Mouse (Mus musculus): ENCODE data around the gene Acvr1b. TPM values are rescaled to one million over a fixed set of nuclear protein-coding genes. Genes with fewer than 3 reads are reported as not detected.

Gene Acvr1b
- polyA plus RNA-seq, 1 experiment from 2014 or later = 17.4 TPM

DNA sequence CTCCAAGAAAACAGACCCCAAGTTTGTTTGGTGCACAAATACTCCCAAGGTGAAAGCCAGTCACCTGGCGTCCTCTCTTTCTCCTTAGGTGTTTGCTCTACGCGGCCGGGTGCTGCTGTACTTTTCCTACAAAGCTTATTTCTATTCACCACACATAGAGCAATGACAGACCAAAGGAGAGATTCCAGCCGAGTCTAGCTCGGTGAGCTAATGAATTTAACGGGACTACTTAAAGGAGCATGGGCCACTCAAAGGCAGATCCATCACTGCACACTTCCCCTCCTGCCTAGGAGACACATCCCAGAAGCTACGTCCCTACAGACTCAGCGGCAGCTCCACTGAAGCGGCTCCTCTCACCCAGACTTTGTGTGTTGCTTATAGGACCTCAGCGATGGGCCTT, 6.3 kb upstream of the Acvr1b start:
- H3K27me3 ChIP-seq (ENCODE audit: control insufficient read depth, insufficient read depth, low read length) = no peaks in the 10 kb centered on the region
- 0 out of 2 replicates have a peak, but pooled peaks cover 2% of the 10 kb centered on the region for H3K4me1 ChIP-seq (ENCODE audit: control insufficient read depth, insufficient read depth, low read length)
- H3K9me3 ChIP-seq (ENCODE audit: control insufficient read depth, low read length) = no peaks in the 10 kb centered on the region
- WGBS = 77% methylated on average over 11 of the region's 11 CpGs
- H3K4me3 ChIP-seq (ENCODE audit: low read depth, low read length) = no peak overlapping the region
- DNase-seq (ENCODE audit: low spot score) (no peak), ATAC-seq (ENCODE audit: insufficient read depth, low FRiP score, low TSS enrichment) (no peak)
- no peak overlapping the region for H3K27ac ChIP-seq (ENCODE audit: low read depth, low read length)
- H3K36me3 ChIP-seq (ENCODE audit: control insufficient read depth, insufficient read depth, low read length) = no peaks in the 10 kb centered on the region
- H3K9ac ChIP-seq (ENCODE audit: low read length) = no peak overlapping the region
- no peak overlapping the region for H3K4me2 ChIP-seq (ENCODE audit: low read depth)

DNA sequence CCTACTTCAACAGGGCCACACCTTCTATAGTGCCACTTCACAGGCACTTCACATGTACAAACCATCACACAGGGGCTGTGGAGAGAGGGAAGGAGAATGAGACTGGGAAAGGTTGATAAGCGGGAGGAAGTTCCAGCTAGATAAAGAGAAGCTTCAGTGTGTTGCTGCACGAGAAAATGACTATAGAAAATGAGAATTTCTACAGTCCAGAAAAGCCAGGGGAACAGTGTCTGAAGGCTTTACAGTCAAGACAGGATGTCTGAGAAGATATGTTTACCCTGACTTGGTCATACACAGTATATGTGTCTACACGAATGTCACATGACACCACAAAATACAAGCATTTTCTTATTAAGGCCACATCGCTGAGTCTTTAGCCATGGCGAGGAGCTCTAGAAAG, 4.0 kb upstream of the Acvr1b start:
- ATAC-seq (ENCODE audit: insufficient read depth, low FRiP score, low TSS enrichment) (no peak), DNase-seq (ENCODE audit: low spot score) (no peak)
- H3K27ac ChIP-seq (ENCODE audit: low read depth, low read length) = no peak overlapping the region
- no peak overlapping the region for H3K4me2 ChIP-seq (ENCODE audit: low read depth)
- no peak overlapping the region for H3K9ac ChIP-seq (ENCODE audit: low read length)
- no peaks in the 10 kb centered on the region for H3K36me3 ChIP-seq (ENCODE audit: control insufficient read depth, insufficient read depth, low read length)
- no peaks in the 10 kb centered on the region for H3K9me3 ChIP-seq (ENCODE audit: control insufficient read depth, low read length)
- WGBS = 93% methylated on average over 5 of the region's 5 CpGs
- peaks cover 4% of the 10 kb centered on the region; the same call in 1 of the 2 replicates for H3K4me1 ChIP-seq (ENCODE audit: control insufficient read depth, insufficient read depth, low read length)
- H3K4me3 ChIP-seq (ENCODE audit: low read depth, low read length) = no peak overlapping the region
- H3K27me3 ChIP-seq (ENCODE audit: control insufficient read depth, insufficient read depth, low read length) = no peaks in the 10 kb centered on the region

DNA sequence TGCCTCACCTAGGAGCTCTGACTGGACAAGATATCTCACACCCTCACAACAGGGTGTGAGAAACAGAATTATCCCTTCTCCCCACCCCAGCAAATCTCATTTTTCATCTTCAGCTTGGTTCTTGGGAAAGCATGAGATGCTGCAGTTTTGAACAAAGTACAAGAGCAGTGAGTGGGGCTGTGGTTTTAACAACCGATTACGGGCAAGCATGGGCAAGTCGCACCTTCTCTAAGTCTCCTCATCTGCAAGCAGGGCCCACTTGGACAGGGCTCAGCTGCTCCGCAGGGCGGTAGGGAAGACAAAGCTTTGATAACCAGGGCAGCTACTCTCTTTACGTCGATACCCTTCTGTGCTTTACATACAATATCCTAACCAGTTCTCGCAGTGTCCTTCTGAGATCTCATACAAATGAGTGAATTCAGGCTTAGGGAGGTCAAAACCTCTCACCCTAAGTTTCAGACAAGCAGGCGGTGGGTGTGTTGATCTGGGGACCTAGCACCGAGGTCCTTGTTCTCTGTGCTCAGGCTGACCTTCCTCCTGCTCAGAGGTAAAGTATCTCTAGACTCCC, 3.4 kb upstream of the Acvr1b start:
- Histone ChIP-seq H3K4me1 (ENCODE audit: control insufficient read depth, insufficient read depth, low read length) (peaks cover 5% of the 10 kb centered on the region), H3K9me3 (ENCODE audit: control insufficient read depth, low read length) (no peaks in the 10 kb centered on the region), H3K4me2 (ENCODE audit: low read depth) (no peak overlapping the region), H3K36me3 (ENCODE audit: control insufficient read depth, insufficient read depth, low read length) (no peaks in the 10 kb centered on the region), H3K27me3 (ENCODE audit: control insufficient read depth, insufficient read depth, low read length) (no peaks in the 10 kb centered on the region), H3K9ac (ENCODE audit: low read length) (no peak overlapping the region), H3K27ac (ENCODE audit: low read depth, low read length) (no peak overlapping the region), H3K4me3 (ENCODE audit: low read depth, low read length) (no peak overlapping the region)
- WGBS = 78% methylated on average over 10 of the region's 10 CpGs
- DNase-seq (ENCODE audit: low spot score) (no peak), ATAC-seq (ENCODE audit: insufficient read depth, low FRiP score, low TSS enrichment) (no peak)

DNA sequence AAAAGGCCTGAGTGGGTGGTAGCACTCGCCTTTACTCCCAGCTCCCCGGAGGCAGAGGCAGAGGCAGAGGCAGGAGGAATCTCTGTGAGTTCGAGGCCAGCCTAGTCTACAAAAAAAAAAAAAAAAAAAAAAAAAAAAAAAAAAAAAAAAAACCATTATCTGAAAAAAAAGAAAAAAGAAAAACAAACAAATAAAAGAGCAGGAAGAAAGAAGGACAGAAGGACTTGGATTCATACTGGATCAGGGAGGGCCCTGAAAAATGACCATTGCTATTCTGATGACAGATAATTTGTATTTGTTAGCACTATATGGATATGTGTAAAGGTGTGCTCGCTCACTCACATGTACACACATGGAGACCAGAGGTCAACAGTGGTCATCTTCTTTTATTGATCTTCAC, 2.6 kb upstream of the Acvr1b start:
- DNase-seq (ENCODE audit: low spot score) (no peak), ATAC-seq (ENCODE audit: insufficient read depth, low FRiP score, low TSS enrichment) (no peak)
- Histone ChIP-seq H3K9ac (ENCODE audit: low read length) (no peak overlapping the region), H3K4me2 (ENCODE audit: low read depth) (no peak overlapping the region), H3K4me3 (ENCODE audit: low read depth, low read length) (no peak overlapping the region), H3K27ac (ENCODE audit: low read depth, low read length) (no peak overlapping the region), H3K4me1 (ENCODE audit: control insufficient read depth, insufficient read depth, low read length) (peaks cover 10% of the 10 kb centered on the region), H3K36me3 (ENCODE audit: control insufficient read depth, insufficient read depth, low read length) (no peaks in the 10 kb centered on the region), H3K27me3 (ENCODE audit: control insufficient read depth, insufficient read depth, low read length) (no peaks in the 10 kb centered on the region), H3K9me3 (ENCODE audit: control insufficient read depth, low read length) (no peaks in the 10 kb centered on the region)
- 81% methylated on average over 4 of the region's 4 CpGs for WGBS

DNA sequence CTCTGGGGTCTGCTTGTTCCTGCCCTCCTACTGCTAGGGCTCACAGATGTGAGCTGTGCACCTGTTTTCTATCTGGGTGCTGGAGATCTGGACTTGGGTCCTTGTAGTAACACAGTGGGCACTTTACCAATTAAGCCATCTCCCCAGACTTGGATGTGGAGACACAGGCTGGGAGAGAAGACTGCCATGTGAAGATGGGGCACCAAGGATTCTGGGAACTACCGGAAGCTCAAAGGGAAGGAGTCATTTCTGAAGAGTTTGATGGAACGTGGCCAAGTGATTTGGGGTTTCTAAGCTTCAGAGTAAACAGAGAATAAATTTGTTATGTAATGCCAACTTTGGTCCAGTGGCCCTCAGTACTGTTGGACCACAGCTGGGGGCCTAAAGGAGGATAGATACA, 1.9 kb upstream of the Acvr1b start:
- H3K9me3 ChIP-seq (ENCODE audit: control insufficient read depth, low read length) = no peaks in the 10 kb centered on the region
- H3K36me3 ChIP-seq (ENCODE audit: control insufficient read depth, insufficient read depth, low read length) = no peaks in the 10 kb centered on the region
- no peak overlapping the region for H3K9ac ChIP-seq (ENCODE audit: low read length)
- H3K27ac ChIP-seq (ENCODE audit: low read depth, low read length) = no peak overlapping the region
- no peaks in the 10 kb centered on the region for H3K27me3 ChIP-seq (ENCODE audit: control insufficient read depth, insufficient read depth, low read length)
- no peak overlapping the region for H3K4me2 ChIP-seq (ENCODE audit: low read depth)
- no peak for ATAC-seq (ENCODE audit: insufficient read depth, low FRiP score, low TSS enrichment)
- peaks cover 11% of the 10 kb centered on the region for H3K4me1 ChIP-seq (ENCODE audit: control insufficient read depth, insufficient read depth, low read length)
- DNase-seq (ENCODE audit: low spot score) = no peak
- no peak overlapping the region for H3K4me3 ChIP-seq (ENCODE audit: low read depth, low read length)
- WGBS = 92% methylated on average over 2 of the region's 2 CpGs

DNA sequence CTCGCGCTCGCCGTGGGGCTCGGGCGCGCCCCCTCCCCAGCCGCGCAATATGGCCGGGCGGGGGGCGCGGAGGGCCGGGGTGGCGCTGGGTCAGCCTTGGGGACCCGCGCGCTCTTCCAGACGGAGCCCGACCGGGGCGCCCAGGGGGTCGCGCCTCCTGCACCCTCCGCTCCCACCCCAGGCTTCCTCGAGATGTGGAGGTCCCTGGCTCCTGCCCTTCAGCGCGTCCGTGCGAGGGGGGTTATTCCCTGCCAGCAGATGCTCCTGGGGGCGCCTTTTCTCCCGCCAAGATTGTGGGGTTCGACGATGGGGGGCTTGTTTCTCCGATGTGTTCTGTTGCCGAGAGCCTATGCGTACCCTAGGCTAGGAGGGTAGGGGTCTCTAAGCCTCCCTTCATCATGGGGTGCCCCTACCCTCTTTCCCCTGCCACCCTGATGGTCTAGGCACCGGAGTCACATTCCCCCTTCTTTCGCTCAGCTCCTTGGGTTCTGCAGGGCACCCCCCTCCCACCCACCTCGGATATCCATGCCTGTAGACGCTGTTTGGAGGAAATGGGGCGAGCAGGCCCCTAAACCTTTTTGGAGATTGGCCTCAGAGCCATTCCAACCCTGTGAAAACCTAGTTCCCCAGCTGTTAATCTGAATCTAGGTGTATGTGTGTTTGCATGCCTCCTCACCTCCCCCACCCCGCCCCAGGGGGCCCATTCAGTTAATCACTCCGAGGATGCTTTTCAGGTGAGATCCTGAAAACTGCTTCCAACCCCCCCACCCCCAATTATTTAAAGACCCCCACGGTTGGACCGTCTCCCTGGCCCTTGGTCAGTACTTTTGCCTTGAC, 645 bp downstream of the Acvr1b start:
- Histone ChIP-seq H3K4me1 (ENCODE audit: control insufficient read depth, insufficient read depth, low read length) (peaks cover 11% of the 10 kb centered on the region), H3K4me3 (ENCODE audit: low read depth, low read length) (peak overlapping the region; percentile 93), H3K27ac (ENCODE audit: low read depth, low read length) (peak overlapping the region; percentile 75; the same call in 1 of the 2 replicates), H3K9me3 (ENCODE audit: control insufficient read depth, low read length) (no peaks in the 10 kb centered on the region), H3K9ac (ENCODE audit: low read length) (peak overlapping the region; percentile 92), H3K4me2 (ENCODE audit: low read depth) (peak overlapping the region; percentile 95), H3K27me3 (ENCODE audit: control insufficient read depth, insufficient read depth, low read length) (no peaks in the 10 kb centered on the region), H3K36me3 (ENCODE audit: control insufficient read depth, insufficient read depth, low read length) (no peaks in the 10 kb centered on the region)
- WGBS = under 1% methylated on average over 40 of the region's 46 CpGs
- DNase-seq (ENCODE audit: low spot score) (no peak), ATAC-seq (ENCODE audit: insufficient read depth, low FRiP score, low TSS enrichment) (peak; percentile 65)

DNA sequence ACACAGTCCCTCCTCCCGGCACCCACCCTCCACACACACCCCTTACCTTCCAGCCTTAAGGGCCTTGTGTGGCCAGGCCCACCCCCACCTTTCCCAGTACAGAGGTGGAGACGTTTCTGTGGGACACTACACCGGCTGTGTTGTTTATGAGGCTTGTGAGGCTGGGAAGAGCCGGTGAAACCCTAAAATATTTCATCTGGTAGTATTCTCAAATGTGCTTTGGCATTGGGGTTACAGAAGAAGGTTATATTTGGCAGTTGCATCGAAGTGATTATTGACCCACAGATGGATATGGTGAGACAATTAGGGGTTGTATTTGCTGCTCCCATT, 1.2 kb downstream of the Acvr1b start:
- no peaks in the 10 kb centered on the region for H3K27me3 ChIP-seq (ENCODE audit: control insufficient read depth, insufficient read depth, low read length)
- H3K9me3 ChIP-seq (ENCODE audit: control insufficient read depth, low read length) = no peaks in the 10 kb centered on the region
- peak overlapping the region; percentile 95 for H3K4me2 ChIP-seq (ENCODE audit: low read depth)
- H3K4me3 ChIP-seq (ENCODE audit: low read depth, low read length) = peak overlapping the region; percentile 93
- peaks cover 11% of the 10 kb centered on the region for H3K4me1 ChIP-seq (ENCODE audit: control insufficient read depth, insufficient read depth, low read length)
- DNase-seq (ENCODE audit: low spot score) (no peak), ATAC-seq (ENCODE audit: insufficient read depth, low FRiP score, low TSS enrichment) (no peak)
- WGBS = 10% methylated on average over 5 of the region's 5 CpGs
- H3K9ac ChIP-seq (ENCODE audit: low read length) = peak overlapping the region; percentile 92
- H3K27ac ChIP-seq (ENCODE audit: low read depth, low read length) = no peak overlapping the region
- H3K36me3 ChIP-seq (ENCODE audit: control insufficient read depth, insufficient read depth, low read length) = no peaks in the 10 kb centered on the region

DNA sequence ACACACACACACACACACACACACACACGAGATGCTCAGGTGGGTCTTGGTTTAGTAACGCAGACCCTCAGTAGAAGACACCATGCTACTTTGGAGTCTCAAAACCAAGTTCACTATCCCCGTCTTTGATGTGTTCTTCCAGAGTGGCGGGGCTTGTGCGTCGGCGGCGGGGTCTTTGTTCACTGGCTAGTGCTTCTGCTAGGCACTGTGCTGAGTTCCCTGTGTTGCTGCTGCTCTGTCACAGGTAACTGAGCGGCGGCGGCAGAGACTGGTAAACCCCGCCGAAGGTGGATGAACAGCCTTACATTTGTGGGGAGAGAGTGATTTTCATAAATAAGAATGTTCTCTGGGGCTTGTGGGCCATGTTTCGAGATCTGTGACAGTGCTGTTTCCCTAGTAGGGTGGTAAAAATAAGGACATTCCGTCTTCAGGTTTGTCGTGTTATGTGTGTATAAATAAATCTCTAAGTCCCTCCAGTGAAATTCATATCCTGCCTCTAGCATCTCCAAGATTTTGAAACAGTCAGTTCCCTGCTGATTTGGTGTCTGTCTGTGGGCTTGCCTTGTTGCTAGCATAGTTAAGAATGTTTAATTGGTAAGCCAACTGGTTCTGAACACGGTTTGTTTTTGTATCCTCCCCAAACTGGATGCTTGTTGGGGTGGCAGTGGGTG, 1.9 kb downstream of the Acvr1b start:
- peaks cover 16% of the 10 kb centered on the region for H3K4me1 ChIP-seq (ENCODE audit: control insufficient read depth, insufficient read depth, low read length)
- DNase-seq (ENCODE audit: low spot score) = no peak
- 21% methylated on average over 17 of the region's 17 CpGs for WGBS

More for the DNA sequence above, 1.9 kb downstream of the Acvr1b start:
- Histone ChIP-seq H3K27me3 (ENCODE audit: control insufficient read depth, insufficient read depth, low read length) (no peaks in the 10 kb centered on the region), H3K4me2 (ENCODE audit: low read depth) (peak overlapping the region; percentile 95), H3K9me3 (ENCODE audit: control insufficient read depth, low read length) (no peaks in the 10 kb centered on the region), H3K9ac (ENCODE audit: low read length) (peak overlapping the region; percentile 92), H3K4me3 (ENCODE audit: low read depth, low read length) (peak overlapping the region; percentile 93), H3K36me3 (ENCODE audit: control insufficient read depth, insufficient read depth, low read length) (no peaks in the 10 kb centered on the region), H3K27ac (ENCODE audit: low read depth, low read length) (no peak overlapping the region)
- ATAC-seq (ENCODE audit: insufficient read depth, low FRiP score, low TSS enrichment) = no peak
